In genomic region chr15:25984067-25984733, GRCm38 (mm10) we compare ENCODE assay signal across 8 mouse cellular contexts. TPM values are rescaled to one million over a fixed set of nuclear protein-coding genes. Genes with fewer than 3 reads are reported as not detected.
DNase-seq lines count a peak whose midpoint lies in the region; ATAC-seq lines count a peak whose summit lies in the region.

Gene Zfp622, plus strand, starts transcription at chr15:25984366.

- peak; percentile 99 for DNase-seq in adipocyte (ENCODE audit: low spot score)
- DNase-seq in embryo, embryonic 10 days (ENCODE audit: low spot score) = peak; percentile 99
- DNase-seq in gastrocnemius, postnatal 10 days = peak; percentile 89
- peak; percentile 99 for DNase-seq in induced T-regulatory cell, adult 2 months (ENCODE audit: low read depth)
- peak; percentile 93 to 97 for DNase-seq in left cerebral cortex, adult 9 months (ENCODE audit: low spot score in 2 of 2)
- DNase-seq in right cerebral cortex, postnatal 14 days = peak; percentile 92
- peak; percentile 89 to 95 for DNase-seq in urinary bladder, postnatal 36 days (ENCODE audit: low spot score in 2 of 2)

- ATAC-seq in megakaryocyte progenitor cell, adult 5-6 weeks (replicated peaks; ENCODE audit: poor library complexity) = peak; percentile 95

RNA-seq across cellular contexts. Expression of gene Zfp622, which starts in this region (rescaled TPM):
- total RNA-seq in gastrocnemius, postnatal 10 days (2021) = 10 to 100 TPM; 29.5 to 32.4 TPM
- total RNA-seq in megakaryocyte progenitor cell, adult 5-6 weeks (2015) = 53.3 and 53.8 TPM in 2 replicates
- 87.6 and 111 TPM in 2 replicates for total RNA-seq in megakaryocyte progenitor cell, adult 5-6 weeks (2017)

Comparison
In these comparisons a context has a peak if more than half of its experiments do, and no peak if none do; other contexts are left out.
1. Peak in every context shown above with its lines: DNase-seq and ATAC-seq.